Mouse (Mus musculus) lung, embryonic 14.5 days (tissue): ENCODE measurements around the gene Tmem176a. TPM values are rescaled to one million over a fixed set of nuclear protein-coding genes. Genes with fewer than 3 reads are reported as not detected.

Source experiments
- ATAC-seq: fragments of 200-750 bp; cut with Nextera tagmentation; 2 replicates; pipeline ENCODE4 v1.8.0; 2017; ENCODE audit warnings: mild to moderate bottlenecking, moderate TSS enrichment, moderate library complexity; ENCODE audit not compliant: insufficient read depth
- DNase-seq: peaks from one replicate; pipeline ENCODE4 v3.0.0-alpha.2; 2015
- H3K27ac ChIP-seq: fragments of 300-500 bp; sonication (generic); 2 replicates; pipeline ENCODE4 v1.5.1; 2014; ENCODE audit warnings: low read depth, mild to moderate bottlenecking, moderate library complexity
- H3K27me3 ChIP-seq: fragments of 300-500 bp; sonication (generic); 2 replicates; pipeline ENCODE4 v1.6.1; 2014; ENCODE audit warnings: low read length, control low read depth; ENCODE audit not compliant: insufficient read depth
- H3K36me3 ChIP-seq: fragments of 300-500 bp; sonication (generic); 2 replicates; pipeline ENCODE4 v1.6.1; 2014; ENCODE audit warnings: control low read depth; ENCODE audit not compliant: insufficient read depth
- H3K4me1 ChIP-seq: fragments of 300-500 bp; sonication (generic); 2 replicates; pipeline ENCODE4 v1.6.1; 2014; ENCODE audit warnings: antibody characterized with exemption, control low read depth; ENCODE audit not compliant: insufficient read depth
- H3K4me2 ChIP-seq: fragments of 300-500 bp; sonication (generic); 2 replicates; pipeline ENCODE4 v1.6.1; 2014; ENCODE audit warnings: mild to moderate bottlenecking
- H3K4me3 ChIP-seq: fragments of 300-500 bp; sonication (generic); 2 replicates; pipeline ENCODE4 v1.5.1; 2014; ENCODE audit warnings: low read depth, low read length
- H3K9ac ChIP-seq: fragments of 300-500 bp; sonication (generic); 2 replicates; pipeline ENCODE4 v1.6.1; 2014
- H3K9me3 ChIP-seq: fragments of 300-500 bp; sonication (generic); 2 replicates; pipeline ENCODE4 v1.6.1; 2016; ENCODE audit warnings: low read depth, low read length, control low read depth
- CTCF ChIP-seq: IDR thresholded peaks from 2 replicates; pipeline ENCODE4 v1.5.1; 2016; ENCODE audit warnings: antibody characterized with exemption, low read depth
- WGBS: fragments of 180-500 bp; shearing (Covaris S2); extraction: QIAGEN DNeasy Blood & Tissue Kit; methylation state at CpG from one replicate; pipeline ENCODE4 v1.1.7; 2014; 5-methylcytosine and 5-hydroxymethylcytosine counted together
- polyA plus RNA-seq: library from polyadenylated mRNA; unstranded; fragments of >200 nt; fragmentation: Nextera tagmentation; extraction: Ambion mirVana; gene quantifications from 2 replicates; pipeline ENCODE4 v1.2.1, GENCODE M21; 2014

The Tmem176a gene
- polyA plus RNA-seq, 1 experiment from 2014 or later = 226 TPM

- DNase-seq (peak; percentile 73), ATAC-seq (no peak)
- 41% methylated on average over 11 of the region's 11 CpGs for WGBS
These were observed 1.6 kb downstream of the Tmem176a start for GRCm38 (mm10) chr6:48842111-48842842.

DNA sequence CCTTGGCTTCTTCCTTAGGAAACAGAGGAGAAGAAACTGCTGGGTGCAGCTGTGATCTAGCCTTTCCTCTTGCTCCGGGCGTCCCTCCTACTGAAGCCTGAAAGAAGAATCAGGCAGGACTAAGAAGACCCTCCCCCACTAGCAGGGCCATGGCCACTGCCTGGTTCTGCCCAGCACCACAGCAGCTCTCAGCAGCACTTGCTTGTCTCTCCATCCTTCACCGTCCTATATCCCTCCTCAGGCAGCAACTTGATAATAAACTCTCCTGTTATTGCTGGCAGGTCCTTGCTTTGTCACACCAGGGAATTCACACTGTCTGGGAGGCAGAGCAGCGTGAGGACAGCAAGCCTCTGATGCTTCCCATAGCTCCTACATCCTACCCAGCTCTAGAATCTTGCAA is 4.4 kb downstream of the Tmem176a start:
- Histone ChIP-seq H3K27ac (no peak overlapping the region), H3K4me2 (no peak overlapping the region), H3K4me1 (peaks cover 7% of the 10 kb centered on the region), H3K27me3 (no peaks in the 10 kb centered on the region), H3K4me3 (no peak overlapping the region), H3K9ac (no peak overlapping the region), H3K36me3 (peaks cover 31% of the 10 kb centered on the region), H3K9me3 (no peaks in the 10 kb centered on the region)
- no peak for TF ChIP-seq CTCF
- ATAC-seq (no peak), DNase-seq (no peak)
- 57% methylated on average over 4 of the region's 4 CpGs for whole genome bisulfite sequencing

More at GRCm38 (mm10) chr6:48842111-48842842, 1.6 kb downstream of the Tmem176a start:
- Histone ChIP-seq H3K27me3 (no peaks in the 10 kb centered on the region), H3K9ac (peak overlapping the region; percentile 66), H3K4me2 (peak overlapping the region; percentile 93), H3K27ac (peak overlapping the region; percentile 94), H3K4me3 (peak overlapping the region; percentile 52), H3K9me3 (no peaks in the 10 kb centered on the region), H3K36me3 (peaks cover 44% of the 10 kb centered on the region), H3K4me1 (peaks cover 19% of the 10 kb centered on the region)
- peak; percentile 55 for TF ChIP-seq CTCF

DNA sequence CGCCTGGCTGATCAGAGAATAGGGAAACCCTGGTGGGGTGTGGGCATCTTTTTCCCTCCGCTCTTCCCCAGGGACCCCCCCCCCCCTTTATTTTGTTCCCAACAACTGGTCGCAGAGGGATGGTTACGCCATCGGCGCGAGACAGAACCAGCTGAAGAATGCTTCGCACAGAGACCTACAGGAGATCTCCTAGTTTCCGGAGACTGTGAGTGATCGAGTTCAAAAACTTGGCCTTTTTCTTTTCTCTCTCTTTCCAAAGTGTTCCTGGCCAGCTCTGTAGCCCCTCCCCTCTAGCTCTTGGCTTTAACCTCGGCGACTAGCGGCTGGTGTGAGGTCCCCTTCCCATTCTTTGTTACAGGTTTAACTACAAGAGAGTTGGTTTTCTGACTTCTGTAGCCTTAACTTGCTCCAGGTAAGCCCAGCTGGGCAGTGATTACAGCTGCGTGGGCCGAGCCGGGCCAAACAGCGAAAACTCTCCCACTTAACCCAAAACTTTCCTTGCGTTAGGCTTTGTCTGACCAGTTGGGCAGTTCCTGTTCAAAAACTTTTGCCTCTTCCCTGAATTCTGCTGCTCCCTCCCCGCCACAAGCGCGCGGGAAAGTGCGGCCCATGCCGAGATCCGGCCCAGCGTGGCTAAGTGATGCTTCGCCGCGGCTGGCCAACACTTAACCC is 11.2 kb downstream of the Tmem176a start:
- Histone ChIP-seq H3K27ac (peak overlapping the region; percentile 97), H3K27me3 (no peaks in the 10 kb centered on the region), H3K4me1 (no peaks in the 10 kb centered on the region), H3K9me3 (no peaks in the 10 kb centered on the region; the same call in 1 of the 2 replicates), H3K4me3 (peak overlapping the region; percentile 28), H3K9ac (peak overlapping the region; percentile 55), H3K36me3 (no peaks in the 10 kb centered on the region), H3K4me2 (peak overlapping the region; percentile 57)
- ATAC-seq (peak; percentile 86), DNase-seq (peak; percentile 85)
- TF ChIP-seq CTCF = no peak
- WGBS = under 1% methylated on average over 29 of the region's 29 CpGs

- Histone ChIP-seq H3K4me2 (no peak overlapping the region), H3K4me1 (no peaks in the 10 kb centered on the region; the same call in 1 of the 2 replicates), H3K27me3 (no peaks in the 10 kb centered on the region), H3K27ac (no peak overlapping the region), H3K4me3 (no peak overlapping the region), H3K9me3 (no peaks in the 10 kb centered on the region; the same call in 1 of the 2 replicates), H3K36me3 (no peaks in the 10 kb centered on the region), H3K9ac (no peak overlapping the region)
- no peak for ATAC-seq
- peak; percentile 47 for TF ChIP-seq CTCF
- 97% methylated on average over 2 of the region's 2 CpGs for WGBS
- no peak for DNase-seq
These were observed 13.4 kb downstream of the Tmem176a start for GRCm38 (mm10) chr6:48854155-48854554.

DNA sequence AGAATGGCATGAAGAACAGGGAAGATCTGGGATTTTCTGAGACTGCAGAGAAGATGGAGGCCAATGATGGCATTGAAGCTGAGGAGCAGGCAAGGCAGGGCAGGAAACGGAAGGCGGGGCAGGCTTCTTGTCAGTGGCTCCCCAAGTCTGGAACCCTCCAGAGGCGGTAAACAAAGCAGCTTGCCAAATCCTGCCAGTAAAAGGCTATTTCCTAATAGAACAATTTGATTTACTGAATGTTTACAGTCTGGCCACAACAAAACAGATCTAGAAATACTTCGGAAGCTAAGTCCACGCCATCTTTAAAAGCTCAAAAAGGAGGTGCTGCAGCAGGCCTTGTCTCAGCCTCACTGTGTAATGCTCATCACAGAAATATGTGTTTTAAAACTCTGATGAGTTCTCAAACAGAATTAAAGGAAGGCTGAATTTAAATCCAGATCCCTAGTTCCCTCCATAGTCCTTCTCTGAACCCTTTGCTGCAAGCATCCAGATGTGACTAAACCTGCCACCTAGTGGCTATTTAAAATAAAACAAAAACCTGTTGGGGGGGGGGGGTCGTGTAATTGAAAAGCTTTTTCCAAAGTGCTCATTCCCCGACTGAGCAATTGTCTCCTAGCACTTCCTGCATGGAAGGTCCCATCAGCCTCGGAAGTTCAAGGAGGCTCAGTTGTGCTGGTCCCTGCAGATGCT is 17.0 kb downstream of the Tmem176a start:
- TF ChIP-seq CTCF = peak; percentile 50
- no peaks in the 10 kb centered on the region; the same call in 1 of the 2 replicates for H3K9me3 ChIP-seq
- WGBS = 29% methylated on average over 8 of the region's 8 CpGs
- DNase-seq (peak; percentile 78), ATAC-seq (peak; percentile 42; the same call in 1 of the 2 replicates)
- H3K4me3 ChIP-seq = no peak overlapping the region
- no peaks in the 10 kb centered on the region for H3K27me3 ChIP-seq
- 0 out of 2 replicates have a peak overlapping the region, but pooled peaks have one; percentile 20 for H3K27ac ChIP-seq
- H3K4me2 ChIP-seq = 0 out of 2 replicates have a peak overlapping the region, but pooled peaks have one; percentile 7
- no peak overlapping the region for H3K9ac ChIP-seq
- H3K4me1 ChIP-seq = peaks cover under 1% of the 10 kb centered on the region; the same call in 1 of the 2 replicates
- no peaks in the 10 kb centered on the region for H3K36me3 ChIP-seq

GRCm38 (mm10) chr6:48860130-48860815 is 19.6 kb downstream of the Tmem176a start:
- Histone ChIP-seq H3K4me3 (no peak overlapping the region), H3K4me2 (peak overlapping the region; percentile 50), H3K9me3 (no peaks in the 10 kb centered on the region), H3K9ac (no peak overlapping the region), H3K4me1 (peaks cover 4% of the 10 kb centered on the region; the same call in 1 of the 2 replicates), H3K27me3 (no peaks in the 10 kb centered on the region), H3K27ac (no peak overlapping the region), H3K36me3 (no peaks in the 10 kb centered on the region)
- ATAC-seq (peak; percentile 33; the same call in 1 of the 2 replicates), DNase-seq (peak; percentile 85)
- WGBS = 12% methylated on average over 23 of the region's 23 CpGs
- peak; percentile 73 for TF ChIP-seq CTCF
